Mouse (Mus musculus) megakaryocyte, embryonic 14.5 days (primary cell): Measurements from ENCODE around the gene Nt5c1b.

Experiments used
- FLI1 ChIP-seq: IDR thresholded peaks from 2 replicates; pipeline ENCODE4 v1.6.1; 2012; ENCODE audit warnings: low read length, inconsistent platforms, mixed read lengths
- GATA1 ChIP-seq: IDR thresholded peaks from 3 replicates; pipeline ENCODE4 v1.6.1; 2012; ENCODE audit warnings: mixed read lengths, low read length, inconsistent platforms, borderline replicate concordance

- TF ChIP-seq GATA1 (no peak), FLI1 (no peak)
These were observed at the start of gene Nt5c1b for GRCm38 (mm10) chr12:10369673-10370072.
